Mouse (Mus musculus): Measurements from ENCODE around the gene Fam90a1a.

- TF ChIP-seq EP300 (optimal IDR thresholded peaks at IDR 0.05): no peak
- TF ChIP-seq CTCF (IDR thresholded peaks at IDR 0.05; ENCODE audit: low read depth): no peak
These were observed 50.9 kb downstream of the Fam90a1a start for GRCm38 (mm10) chr8:22009403-22009802.

All from stomach, postnatal 0 days (tissue).